Mouse (Mus musculus) lung, adult 2 months (tissue): ENCODE results near the gene Cstad.
A peak's percentile ranks its signal among the peaks of the same experiment; 100 is the strongest.

Experiments
- CTCF ChIP-seq: fragments of 200-500 bp; IDR thresholded peaks from 2 replicates; pipeline ENCODE4 v1.5.1; 2011; ENCODE audit warnings: mild to moderate bottlenecking, low read length, control low read depth; ENCODE audit not compliant: insufficient read depth
- POLR2A ChIP-seq: fragments of 200-500 bp; IDR thresholded peaks from 2 replicates; pipeline ENCODE4 v1.6.1; 2011; ENCODE audit warnings: low read depth, mild to moderate bottlenecking, control low read depth, low read length, borderline replicate concordance; ENCODE audit errors: extremely low read depth

- TF ChIP-seq POLR2A: peak; percentile 14; the same call in 1 of the 2 replicates
- TF ChIP-seq CTCF: no peak
Measured at GRCm38 (mm10) chr2:30547455-30548217, 47.2 kb upstream of the Cstad start.
